Mouse (Mus musculus) spleen, adult 12 weeks (tissue): Measurements from ENCODE around the gene Cyp3a44.
"Not testable (repeated sequence)": the region's sequence is repeated elsewhere in the genome, so short reads cannot be mapped to it uniquely, and the experiment has no call there.

Experiments used
- DNase-seq: peaks from one replicate; pipeline ENCODE4 v3.0.0; 2022; ENCODE audit warnings: low spot score

The Cyp3a44 gene

DNA sequence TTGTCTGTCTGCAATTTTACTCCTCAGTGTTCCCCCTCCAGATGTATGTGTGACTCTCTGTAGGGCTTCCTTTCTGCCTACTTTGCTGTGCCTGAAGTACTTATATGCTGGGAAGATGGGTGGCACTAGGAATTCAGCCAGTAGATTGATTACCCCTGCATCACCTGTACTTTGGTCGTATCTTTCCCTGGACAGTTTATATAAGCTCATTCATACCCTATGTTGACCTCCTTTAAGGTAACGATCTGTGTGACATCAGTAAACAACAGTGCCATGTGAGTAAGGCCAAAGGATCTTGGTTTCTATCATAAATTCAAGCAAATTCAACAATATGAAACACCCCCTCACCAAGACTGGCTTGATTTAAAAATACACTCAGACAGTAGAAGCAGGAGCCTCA lies at the start of gene Cyp3a44:
Gene Cyp3a44 (minus strand): TSS at position 79 of the 400 bp plus-strand sequence.
- not testable (repeated sequence) for DNase-seq

GRCm38 (mm10) chr5:145800229-145800628 lies 5.4 kb downstream of the Cyp3a44 start:
- DNase-seq, result not testable (repeated sequence)

DNA sequence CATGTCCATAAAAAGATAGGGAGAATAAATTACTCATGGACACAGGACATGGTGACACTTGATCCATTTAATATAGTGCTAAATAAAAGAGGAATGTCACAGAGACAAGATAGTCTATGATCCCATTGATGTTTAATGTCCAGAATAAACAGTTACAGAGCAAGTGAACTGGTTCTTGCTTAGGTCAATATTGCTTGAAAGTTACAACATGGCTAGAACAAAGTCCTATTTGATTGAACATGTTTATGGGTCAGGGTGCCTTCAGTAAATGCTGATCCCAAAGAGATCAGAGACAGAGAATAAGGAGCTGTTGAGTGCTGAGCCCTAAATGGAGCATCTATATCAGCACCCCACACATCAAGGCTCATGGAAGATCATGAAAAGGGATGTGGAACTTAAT lies 12.4 kb downstream of the Cyp3a44 start:
- not testable (repeated sequence) for DNase-seq

DNA sequence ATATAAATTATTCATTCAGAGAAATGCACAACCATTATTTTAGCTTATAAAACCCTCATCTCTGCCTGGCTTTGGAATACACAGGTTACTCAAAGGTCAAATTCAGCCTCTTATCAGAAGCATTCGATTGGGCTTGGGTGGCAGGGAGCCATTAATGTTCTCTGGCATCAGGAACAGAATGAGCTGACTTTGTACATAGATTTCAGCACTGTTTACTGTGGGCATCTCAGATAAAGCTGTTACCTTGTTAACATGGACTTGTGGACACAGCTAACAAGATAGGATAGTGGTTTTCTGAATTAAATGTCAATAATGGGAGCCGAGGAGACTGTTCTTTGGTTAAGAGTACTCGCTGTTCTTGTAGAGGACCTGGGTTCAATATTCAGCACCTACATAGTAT lies 68.2 kb downstream of the Cyp3a44 start:
- DNase-seq, result not testable (repeated sequence)
